Mouse (Mus musculus) heart, postnatal 0 days (tissue): ENCODE measurements around the gene Abcg5.

Experiments
- CTCF ChIP-seq: IDR thresholded peaks from 2 replicates; pipeline ENCODE4 v1.5.1; 2016; ENCODE audit warnings: antibody characterized with exemption, control low read depth, low read depth
- EP300 ChIP-seq: IDR thresholded peaks from 2 replicates; pipeline ENCODE4 v1.6.1; 2016; ENCODE audit warnings: antibody characterized with exemption, low read depth

- TF ChIP-seq CTCF (no peak), EP300 (no peak)
Observed at GRCm38 (mm10) chr17:84645894-84646293, 36.9 kb downstream of the Abcg5 start.
